Mouse (Mus musculus): ENCODE measurements around the gene S100a16. TPM values are rescaled to one million over a fixed set of nuclear protein-coding genes. Genes with fewer than 3 reads are reported as not detected.

The S100a16 gene
- total RNA-seq (2015) (not detected in 2 replicates), total RNA-seq (2017) (not detected in 2 replicates)

GRCm38 (mm10) chr3:90537141-90537904 is at the start of gene S100a16:
TSS of gene S100a16 (plus strand) at chr3:90537254.
- ATAC-seq (ENCODE audit: poor library complexity, severe bottlenecking): no peak

- no peak for ATAC-seq (ENCODE audit: poor library complexity, severe bottlenecking)
These were observed 48.5 kb upstream of the S100a16 start for GRCm38 (mm10) chr3:90488576-90488975.

GRCm38 (mm10) chr3:90490696-90491256 is 46.3 kb upstream of the S100a16 start, which contains the start of gene Snapin:
TSS of gene Snapin (minus strand) at chr3:90491033.
- peak; percentile 99 for ATAC-seq (ENCODE audit: poor library complexity, severe bottlenecking)

- peak; percentile 35 for ATAC-seq (ENCODE audit: poor library complexity, severe bottlenecking)
These were observed 45.7 kb upstream of the S100a16 start for GRCm38 (mm10) chr3:90491350-90491749.

- ATAC-seq (ENCODE audit: poor library complexity, severe bottlenecking): no peak
These were observed 43.1 kb upstream of the S100a16 start for GRCm38 (mm10) chr3:90493831-90494540.

- no peak for ATAC-seq (ENCODE audit: poor library complexity, severe bottlenecking)
These were observed 41.1 kb upstream of the S100a16 start for GRCm38 (mm10) chr3:90495850-90496525.

- no peak for ATAC-seq (ENCODE audit: poor library complexity, severe bottlenecking)
These were observed 39.5 kb upstream of the S100a16 start for GRCm38 (mm10) chr3:90497597-90497996.

- ATAC-seq (ENCODE audit: poor library complexity, severe bottlenecking): no peak
These were observed 33.6 kb upstream of the S100a16 start for GRCm38 (mm10) chr3:90503444-90503843.

GRCm38 (mm10) chr3:90505216-90505615 is 31.8 kb upstream of the S100a16 start:
- no peak for ATAC-seq (ENCODE audit: poor library complexity, severe bottlenecking)

- no peak for ATAC-seq (ENCODE audit: poor library complexity, severe bottlenecking)
These were observed 30.7 kb upstream of the S100a16 start for GRCm38 (mm10) chr3:90506362-90506761.

- ATAC-seq (ENCODE audit: poor library complexity, severe bottlenecking): no peak
These were observed 28.6 kb upstream of the S100a16 start for GRCm38 (mm10) chr3:90508287-90508949.

GRCm38 (mm10) chr3:90508950-90509746 is 27.9 kb upstream of the S100a16 start, which contains the start of gene Chtop:
TSS of gene Chtop (minus strand) at chr3:90509498.
- peak; percentile 90 for ATAC-seq (ENCODE audit: poor library complexity, severe bottlenecking)

- ATAC-seq (ENCODE audit: poor library complexity, severe bottlenecking): no peak
These were observed 27.3 kb upstream of the S100a16 start for GRCm38 (mm10) chr3:90509747-90510123.

GRCm38 (mm10) chr3:90512276-90512675 is 24.8 kb upstream of the S100a16 start:
- ATAC-seq (ENCODE audit: poor library complexity, severe bottlenecking): no peak

- no peak for ATAC-seq (ENCODE audit: poor library complexity, severe bottlenecking)
These were observed 24.0 kb upstream of the S100a16 start for GRCm38 (mm10) chr3:90512948-90513642.

GRCm38 (mm10) chr3:90513796-90514590 is 23.1 kb upstream of the S100a16 start, which contains the start of the genes S100a1 and S100a13:
TSS of gene S100a1 (minus strand) at chr3:90514392.
TSS of gene S100a13 (plus strand) at chr3:90514435.
- peak; percentile 64 for ATAC-seq (ENCODE audit: poor library complexity, severe bottlenecking)

- peak; percentile 83 for ATAC-seq (ENCODE audit: poor library complexity, severe bottlenecking)
These were observed 22.4 kb upstream of the S100a16 start for GRCm38 (mm10) chr3:90514691-90515090.

GRCm38 (mm10) chr3:90515242-90515641 is 21.8 kb upstream of the S100a16 start:
- ATAC-seq (ENCODE audit: poor library complexity, severe bottlenecking): peak; percentile 14; the same call in 1 of the 2 replicates

Measured in megakaryocyte, adult 5-6 weeks (primary cell).